Mouse (Mus musculus): ENCODE results near the gene Tgm7.

- TF ChIP-seq CTCF (conservative IDR thresholded peaks at IDR 0.05; ENCODE audit: low read length), result no peak
- TF ChIP-seq NANOG (IDR thresholded peaks at IDR 0.05; ENCODE audit: borderline replicate concordance, low read length), result no peak
Observed at GRCm38 (mm10) chr2:121054060-121054459, 55.5 kb downstream of the Tgm7 start.
